Mouse (Mus musculus): ENCODE measurements around the gene 2310039H08Rik. TPM values are rescaled to one million over a fixed set of nuclear protein-coding genes. Genes with fewer than 3 reads are reported as not detected.
"Not testable (repeated sequence)": the region's sequence is repeated elsewhere in the genome, so short reads cannot be mapped to it uniquely, and the experiment has no call there.

The 2310039H08Rik gene
- polyA plus RNA-seq, 1 experiment from 2014 or later: 57.9 TPM

- ATAC-seq (ENCODE audit: low FRiP score): peak; percentile 28; the same call in 1 of the 2 replicates
- Histone ChIP-seq H3K27me3 (ENCODE audit: control insufficient read depth, insufficient read depth, low read length) (no peaks in the 10 kb centered on the region), H3K4me1 (ENCODE audit: control insufficient read depth, insufficient read depth, low read length) (peaks cover 5% of the 10 kb centered on the region; the same call in 1 of the 2 replicates), H3K36me3 (ENCODE audit: control insufficient read depth, insufficient read depth, low read length) (peaks cover 18% of the 10 kb centered on the region), H3K4me2 (peak overlapping the region; percentile 42), H3K4me3 (ENCODE audit: low read depth, low read length) (peak overlapping the region; percentile 72), H3K9me3 (ENCODE audit: control insufficient read depth, low read length) (no peaks in the 10 kb centered on the region), H3K9ac (ENCODE audit: low read length) (no peak overlapping the region), H3K27ac (ENCODE audit: low read depth, low read length) (peak overlapping the region; percentile 81; the same call in 1 of the 2 replicates)
- 84% methylated on average over 2 of the region's 2 CpGs for WGBS
- DNase-seq (ENCODE audit: low spot score, missing footprints): no peak
These were observed 10.8 kb downstream of the 2310039H08Rik start for GRCm38 (mm10) chr17:46783222-46783565.

GRCm38 (mm10) chr17:46786952-46787351, 14.5 kb downstream of the 2310039H08Rik start:
- no peak overlapping the region for H3K9ac ChIP-seq (ENCODE audit: low read length)
- WGBS: 93% methylated on average over 5 of the region's 5 CpGs
- no peak overlapping the region for H3K4me2 ChIP-seq
- H3K4me1 ChIP-seq (ENCODE audit: control insufficient read depth, insufficient read depth, low read length): no peaks in the 10 kb centered on the region
- H3K36me3 ChIP-seq (ENCODE audit: control insufficient read depth, insufficient read depth, low read length): no peaks in the 10 kb centered on the region
- ATAC-seq (ENCODE audit: low FRiP score) (no peak), DNase-seq (ENCODE audit: low spot score, missing footprints) (no peak)
- no peaks in the 10 kb centered on the region for H3K27me3 ChIP-seq (ENCODE audit: control insufficient read depth, insufficient read depth, low read length)
- no peak overlapping the region for H3K4me3 ChIP-seq (ENCODE audit: low read depth, low read length)
- no peaks in the 10 kb centered on the region for H3K9me3 ChIP-seq (ENCODE audit: control insufficient read depth, low read length)
- H3K27ac ChIP-seq (ENCODE audit: low read depth, low read length): no peak overlapping the region

DNA sequence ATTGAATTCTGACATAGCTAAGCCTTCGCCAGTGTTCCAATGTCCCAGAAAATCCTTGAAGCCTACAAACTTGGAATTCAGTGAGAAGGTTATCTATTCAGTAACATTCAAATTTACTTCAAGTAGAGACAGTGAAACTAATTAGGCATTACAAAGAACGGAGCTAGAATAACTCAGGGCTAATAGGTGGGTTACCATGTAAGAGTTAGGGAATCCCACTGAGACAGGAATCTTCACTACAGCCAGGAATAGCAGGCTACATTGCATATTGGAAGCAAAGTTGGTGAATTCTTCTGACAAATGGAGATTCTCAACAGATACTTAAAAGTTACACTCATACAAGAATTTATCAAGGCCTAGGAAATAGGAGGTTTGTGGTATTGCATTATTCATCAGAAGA, 15.5 kb downstream of the 2310039H08Rik start:
- H3K27me3 ChIP-seq (ENCODE audit: control insufficient read depth, insufficient read depth, low read length); ATAC-seq (ENCODE audit: low FRiP score); H3K9ac ChIP-seq (ENCODE audit: low read length); H3K4me1 ChIP-seq (ENCODE audit: control insufficient read depth, insufficient read depth, low read length); H3K9me3 ChIP-seq (ENCODE audit: control insufficient read depth, low read length); H3K4me2 ChIP-seq; H3K27ac ChIP-seq (ENCODE audit: low read depth, low read length); H3K36me3 ChIP-seq (ENCODE audit: control insufficient read depth, insufficient read depth, low read length); H3K4me3 ChIP-seq (ENCODE audit: low read depth, low read length); DNase-seq (ENCODE audit: low spot score, missing footprints): not testable (repeated sequence)
- 61% methylated on average over 2 of the region's 2 CpGs for WGBS

GRCm38 (mm10) chr17:46792963-46793362, 20.5 kb downstream of the 2310039H08Rik start:
- Histone ChIP-seq H3K9ac (ENCODE audit: low read length) (no peak overlapping the region), H3K4me3 (ENCODE audit: low read depth, low read length) (no peak overlapping the region), H3K4me2 (no peak overlapping the region), H3K27ac (ENCODE audit: low read depth, low read length) (no peak overlapping the region), H3K27me3 (ENCODE audit: control insufficient read depth, insufficient read depth, low read length) (no peaks in the 10 kb centered on the region), H3K9me3 (ENCODE audit: control insufficient read depth, low read length) (no peaks in the 10 kb centered on the region), H3K4me1 (ENCODE audit: control insufficient read depth, insufficient read depth, low read length) (no peaks in the 10 kb centered on the region; the same call in 1 of the 2 replicates), H3K36me3 (ENCODE audit: control insufficient read depth, insufficient read depth, low read length) (no peaks in the 10 kb centered on the region)
- DNase-seq (ENCODE audit: low spot score, missing footprints) (no peak), ATAC-seq (ENCODE audit: low FRiP score) (no peak)
- 88% methylated on average over 2 of the region's 2 CpGs for WGBS

GRCm38 (mm10) chr17:46796743-46797142, 24.3 kb downstream of the 2310039H08Rik start:
- Histone ChIP-seq H3K27ac (ENCODE audit: low read depth, low read length) (no peak overlapping the region), H3K4me2 (no peak overlapping the region), H3K9ac (ENCODE audit: low read length) (no peak overlapping the region), H3K27me3 (ENCODE audit: control insufficient read depth, insufficient read depth, low read length) (no peaks in the 10 kb centered on the region), H3K9me3 (ENCODE audit: control insufficient read depth, low read length) (no peaks in the 10 kb centered on the region), H3K36me3 (ENCODE audit: control insufficient read depth, insufficient read depth, low read length) (peaks cover 2% of the 10 kb centered on the region; the same call in 1 of the 2 replicates), H3K4me1 (ENCODE audit: control insufficient read depth, insufficient read depth, low read length) (no peaks in the 10 kb centered on the region; the same call in 1 of the 2 replicates), H3K4me3 (ENCODE audit: low read depth, low read length) (no peak overlapping the region)
- 87% methylated on average over 4 of the region's 4 CpGs for WGBS
- DNase-seq (ENCODE audit: low spot score, missing footprints) (no peak), ATAC-seq (ENCODE audit: low FRiP score) (no peak)

DNA sequence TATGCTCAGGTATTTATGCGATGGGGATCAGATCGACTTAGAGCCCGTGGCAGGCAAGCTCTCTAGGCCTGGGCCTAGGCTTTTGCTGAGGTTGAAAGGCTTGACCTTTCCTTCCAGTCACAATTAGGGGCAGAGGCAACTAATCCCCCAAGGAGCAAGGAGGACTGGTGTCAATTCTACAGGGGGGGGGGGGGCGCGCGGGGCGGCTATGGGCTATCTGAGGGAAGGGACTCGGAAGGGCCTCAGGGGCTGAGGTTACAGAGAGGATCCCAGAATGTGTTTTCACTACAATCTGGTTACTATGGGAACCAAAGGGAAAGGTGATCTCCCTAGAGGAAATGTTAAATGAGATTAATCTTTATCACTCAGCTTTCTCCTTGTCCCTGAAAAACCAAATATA, 25.0 kb downstream of the 2310039H08Rik start:
- Histone ChIP-seq H3K4me1 (ENCODE audit: control insufficient read depth, insufficient read depth, low read length) (no peaks in the 10 kb centered on the region; the same call in 1 of the 2 replicates), H3K9me3 (ENCODE audit: control insufficient read depth, low read length) (no peaks in the 10 kb centered on the region), H3K9ac (ENCODE audit: low read length) (no peak overlapping the region), H3K36me3 (ENCODE audit: control insufficient read depth, insufficient read depth, low read length) (peaks cover 2% of the 10 kb centered on the region; the same call in 1 of the 2 replicates), H3K4me3 (ENCODE audit: low read depth, low read length) (no peak overlapping the region), H3K4me2 (no peak overlapping the region), H3K27ac (ENCODE audit: low read depth, low read length) (no peak overlapping the region), H3K27me3 (ENCODE audit: control insufficient read depth, insufficient read depth, low read length) (no peaks in the 10 kb centered on the region)
- ATAC-seq (ENCODE audit: low FRiP score) (no peak), DNase-seq (ENCODE audit: low spot score, missing footprints) (no peak)
- 26% methylated on average over 5 of the region's 8 CpGs for WGBS

- H3K4me2 ChIP-seq: no peak overlapping the region
- no peaks in the 10 kb centered on the region; the same call in 1 of the 2 replicates for H3K4me1 ChIP-seq (ENCODE audit: control insufficient read depth, insufficient read depth, low read length)
- no peak overlapping the region for H3K27ac ChIP-seq (ENCODE audit: low read depth, low read length)
- no peak overlapping the region for H3K9ac ChIP-seq (ENCODE audit: low read length)
- H3K9me3 ChIP-seq (ENCODE audit: control insufficient read depth, low read length): no peaks in the 10 kb centered on the region
- H3K4me3 ChIP-seq (ENCODE audit: low read depth, low read length): no peak overlapping the region
- H3K36me3 ChIP-seq (ENCODE audit: control insufficient read depth, insufficient read depth, low read length): peaks cover 2% of the 10 kb centered on the region; the same call in 1 of the 2 replicates
- no peaks in the 10 kb centered on the region for H3K27me3 ChIP-seq (ENCODE audit: control insufficient read depth, insufficient read depth, low read length)
- no peak for DNase-seq (ENCODE audit: low spot score, missing footprints)
- no peak for ATAC-seq (ENCODE audit: low FRiP score)
- 79% methylated on average over 10 of the region's 10 CpGs for WGBS
These were observed 27.2 kb downstream of the 2310039H08Rik start for GRCm38 (mm10) chr17:46799680-46800079.

DNA sequence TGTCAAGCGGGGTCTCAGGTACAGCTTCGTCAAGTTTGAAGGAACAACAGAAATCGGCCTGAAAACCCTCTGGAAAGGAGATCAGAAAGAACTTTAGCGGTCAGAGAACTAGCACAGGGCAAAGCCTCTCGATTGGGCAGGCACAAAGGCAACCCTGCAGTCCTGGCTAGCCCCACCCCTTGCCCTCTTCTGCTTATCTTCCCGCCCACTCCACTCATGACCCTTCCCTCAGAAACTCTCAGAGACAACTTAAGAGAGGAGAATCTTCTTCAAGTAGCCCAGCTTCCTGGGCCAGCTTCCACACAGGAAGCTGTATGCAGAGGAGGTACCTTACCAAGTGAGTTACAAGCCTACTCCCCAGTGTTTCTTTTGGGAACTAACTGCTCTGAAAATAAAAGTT, 29.3 kb downstream of the 2310039H08Rik start:
- 89% methylated on average over 6 of the region's 6 CpGs for WGBS

DNA sequence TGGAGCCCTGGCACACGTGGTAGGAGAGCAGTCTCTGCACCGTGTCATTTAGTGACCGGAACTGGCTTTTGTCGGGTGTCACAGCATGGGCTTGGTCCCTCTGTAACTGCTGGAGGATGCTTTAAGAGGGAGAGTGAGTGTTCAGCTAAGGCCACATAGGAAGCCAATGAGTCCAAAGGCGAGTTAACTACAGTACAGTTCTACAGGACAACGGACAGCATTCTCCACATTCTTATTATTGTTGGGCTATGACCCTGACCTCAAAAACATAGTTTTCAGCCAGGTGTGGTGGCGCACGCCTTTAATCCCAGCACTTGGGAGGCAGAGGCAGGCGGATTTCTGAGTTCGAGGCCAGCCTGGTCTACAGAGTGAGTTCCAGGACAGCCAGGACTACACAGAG, 35.9 kb downstream of the 2310039H08Rik start:
- 94% methylated on average over 10 of the region's 10 CpGs for WGBS

More for the DNA sequence above, 29.3 kb downstream of the 2310039H08Rik start:
- no peak for DNase-seq (ENCODE audit: low spot score, missing footprints)
- no peaks in the 10 kb centered on the region; the same call in 1 of the 2 replicates for H3K4me1 ChIP-seq (ENCODE audit: control insufficient read depth, insufficient read depth, low read length)
- H3K9ac ChIP-seq (ENCODE audit: low read length): no peak overlapping the region
- H3K4me3 ChIP-seq (ENCODE audit: low read depth, low read length): no peak overlapping the region
- no peaks in the 10 kb centered on the region for H3K27me3 ChIP-seq (ENCODE audit: control insufficient read depth, insufficient read depth, low read length)
- peaks cover 8% of the 10 kb centered on the region; the same call in 1 of the 2 replicates for H3K36me3 ChIP-seq (ENCODE audit: control insufficient read depth, insufficient read depth, low read length)
- H3K9me3 ChIP-seq (ENCODE audit: control insufficient read depth, low read length): no peaks in the 10 kb centered on the region
- H3K27ac ChIP-seq (ENCODE audit: low read depth, low read length): no peak overlapping the region
- no peak for ATAC-seq (ENCODE audit: low FRiP score)
- no peak overlapping the region for H3K4me2 ChIP-seq

More for the DNA sequence above, 35.9 kb downstream of the 2310039H08Rik start:
- no peaks in the 10 kb centered on the region for H3K9me3 ChIP-seq (ENCODE audit: control insufficient read depth, low read length)
- no peak overlapping the region for H3K4me2 ChIP-seq
- no peaks in the 10 kb centered on the region; the same call in 1 of the 2 replicates for H3K4me1 ChIP-seq (ENCODE audit: control insufficient read depth, insufficient read depth, low read length)
- no peaks in the 10 kb centered on the region for H3K27me3 ChIP-seq (ENCODE audit: control insufficient read depth, insufficient read depth, low read length)
- ATAC-seq (ENCODE audit: low FRiP score) (no peak), DNase-seq (ENCODE audit: low spot score, missing footprints) (no peak)
- no peak overlapping the region for H3K9ac ChIP-seq (ENCODE audit: low read length)
- peaks cover 10% of the 10 kb centered on the region for H3K36me3 ChIP-seq (ENCODE audit: control insufficient read depth, insufficient read depth, low read length)
- H3K4me3 ChIP-seq (ENCODE audit: low read depth, low read length): no peak overlapping the region
- no peak overlapping the region for H3K27ac ChIP-seq (ENCODE audit: low read depth, low read length)

Measured in midbrain, embryonic 11.5 days (tissue).